Mouse (Mus musculus) v-Abl transformed pro-B cells (cell line): ENCODE measurements at regions not wholly inside any gene's neighbourhood (a gene's known extent, or its start where the extent isn't known, plus 50 kb on each side); places are given as distances from the start of the nearest gene placed in this dataset.

Experiments
- in situ Hi-C, 2 experiments: fragments of 400-800 bp; cut with MboI; formaldehyde crosslinking; loops; one replicate each; pipeline ENCODE4 v1.15.1; 2025; ENCODE audit not compliant: unreplicated experiment in 2 of 2

- in situ Hi-C loops = no loop called here
These were observed 557.0 kb downstream of the Ebf1 start for GRCm38 (mm10) chr11:45174071-45174470.

- in situ Hi-C loops = no loop called here
These were observed 558.0 kb downstream of the Ebf1 start for GRCm38 (mm10) chr11:45174811-45175798.

- in situ Hi-C loops = no loop called here
These were observed 559.9 kb downstream of the Ebf1 start for GRCm38 (mm10) chr11:45176971-45177370.

GRCm38 (mm10) chr11:45178036-45178435 lies 560.9 kb downstream of the Ebf1 start:
- in situ Hi-C loops = no loop called here

- in situ Hi-C loops = no loop called here
These were observed 561.9 kb downstream of the Ebf1 start for GRCm38 (mm10) chr11:45179019-45179418.

GRCm38 (mm10) chr11:45190601-45191370 lies 573.7 kb downstream of the Ebf1 start:
- in situ Hi-C loops = no loop called here

GRCm38 (mm10) chr11:45191392-45192189 lies 574.5 kb downstream of the Ebf1 start:
- in situ Hi-C loops = no loop called here

- in situ Hi-C loops = no loop called here
These were observed 576.2 kb downstream of the Ebf1 start for GRCm38 (mm10) chr11:45193319-45193718.

- in situ Hi-C loops = no loop called here
These were observed 582.4 kb downstream of the Ebf1 start for GRCm38 (mm10) chr11:45199520-45199919.

- in situ Hi-C loops = no loop called here
These were observed 583.7 kb downstream of the Ebf1 start for GRCm38 (mm10) chr11:45200714-45201405.

GRCm38 (mm10) chr11:45203446-45203845 lies 586.3 kb downstream of the Ebf1 start:
- in situ Hi-C loops = no loop called here

- in situ Hi-C loops = no loop called here
These were observed 589.8 kb downstream of the Ebf1 start for GRCm38 (mm10) chr11:45206611-45207525.

- in situ Hi-C loops = loop anchor here in 1 of 2 experiments (5.0 to 10.0 kb wide), 4 partner anchors 129 to 597 kb away; partner anchors contain the start of gene Ebf1
These were observed 597.0 kb downstream of the Ebf1 start for GRCm38 (mm10) chr11:45214096-45214495.

GRCm38 (mm10) chr11:45216942-45217474 lies 599.9 kb downstream of the Ebf1 start:
- in situ Hi-C loops = loop anchor here in 1 of 2 experiments (10.0 kb wide), 1 partner anchor 132 kb away; no protein-coding TSS in a partner anchor

GRCm38 (mm10) chr11:45219239-45219638 lies 602.1 kb downstream of the Ebf1 start:
- in situ Hi-C loops = loop anchor here in 1 of 2 experiments (10.0 kb wide), 1 partner anchor 134 kb away; no protein-coding TSS in a partner anchor

- in situ Hi-C loops = no loop called here
These were observed 604.9 kb downstream of the Ebf1 start for GRCm38 (mm10) chr11:45222021-45222420.

GRCm38 (mm10) chr11:45235476-45236412 lies 616.1 kb upstream of the Clint1 start:
- in situ Hi-C loops = no loop called here
